18 mouse cellular contexts compared by ENCODE assay signal in the genomic region with DNA sequence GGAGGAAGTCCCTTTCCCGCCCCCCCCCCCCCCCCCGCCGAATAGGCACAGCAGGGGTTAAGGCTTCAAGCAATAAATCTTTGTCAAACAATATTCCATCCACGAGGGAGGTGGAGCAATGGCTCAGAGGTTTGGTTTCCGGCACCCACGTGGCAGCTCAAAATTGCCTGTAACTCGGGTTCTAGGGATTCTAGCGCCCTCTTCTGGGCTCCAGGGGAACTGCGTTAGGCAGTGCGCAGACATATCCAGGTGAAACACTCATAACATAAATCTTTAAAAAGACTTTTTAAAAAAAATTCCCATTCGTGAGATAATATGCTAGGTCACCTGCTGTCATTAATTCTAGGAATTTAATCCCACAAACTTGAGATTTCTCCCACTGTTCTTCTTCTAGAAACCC. TPM values are rescaled to one million over a fixed set of nuclear protein-coding genes. Genes with fewer than 3 reads are reported as not detected.
A peak's percentile ranks its signal among the peaks of the same experiment; 100 is the strongest.
DNase-seq lines count a peak whose midpoint lies in the region; ATAC-seq and TF ChIP-seq lines count a peak whose summit lies in the region.
"Had no signal": no experiment of that assay in that cellular context is flagged by ENCODE, and none has a peak within 500 bp of the region (broad histone marks: within the 10 kb centered on the region; RNA-seq: fewer than 3 reads in every experiment).

No protein-coding gene starts in this region.

- no peak overlapping the region for H3K9ac ChIP-seq in liver, postnatal 0 days (replicated peaks)
- H3K9ac ChIP-seq: embryonic facial prominence, embryonic 13.5 days; heart, embryonic 13.5 days; liver, embryonic 13.5 days; midbrain, embryonic 13.5 days had no signal

- H3K36me3 ChIP-seq in liver, postnatal 0 days (replicated peaks; ENCODE audit: insufficient read depth, low read length), result no peaks in the 10 kb centered on the region
- H3K36me3 ChIP-seq: embryonic facial prominence, embryonic 13.5 days; G1E; heart, embryonic 13.5 days; hindbrain, embryonic 10.5 days; liver, embryonic 13.5 days; midbrain, embryonic 13.5 days had no signal

- no peaks in the 10 kb centered on the region for H3K9me3 ChIP-seq in liver, postnatal 0 days (ENCODE audit: low read length)
- H3K9me3 ChIP-seq: embryonic facial prominence, embryonic 13.5 days; hindbrain, embryonic 10.5 days; liver, embryonic 13.5 days; midbrain, embryonic 13.5 days had no signal

- H3K27me3 ChIP-seq in liver, postnatal 0 days (ENCODE audit: insufficient read depth, low read length), result no peaks in the 10 kb centered on the region
- H3K27me3 ChIP-seq: embryonic facial prominence, embryonic 13.5 days; heart, embryonic 13.5 days; liver, embryonic 13.5 days; midbrain, embryonic 13.5 days had no signal

- H3K4me1 ChIP-seq in liver, postnatal 0 days (ENCODE audit: insufficient read depth), result peaks cover 3% of the 10 kb centered on the region; the same call in 1 of the 2 replicates
- no peaks in the 10 kb centered on the region for H3K4me1 ChIP-seq in bone marrow, adult 2 months (ENCODE audit: control insufficient read depth, insufficient read depth, low read length)
- H3K4me1 ChIP-seq: embryonic facial prominence, embryonic 13.5 days; heart, embryonic 13.5 days; hindbrain, embryonic 10.5 days; midbrain, embryonic 13.5 days had no signal

- no peak overlapping the region for H3K4me3 ChIP-seq in gastrocnemius, adult 2 months
- H3K4me3 ChIP-seq in liver, postnatal 0 days (ENCODE audit: low read depth, low read length), result no peak overlapping the region
- no peak overlapping the region for H3K4me3 ChIP-seq in bone marrow, adult 2 months (replicated peaks; ENCODE audit: control insufficient read depth, low read depth, low read length)
- H3K4me3 ChIP-seq: embryonic facial prominence, embryonic 13.5 days; heart, embryonic 13.5 days; hindbrain, embryonic 10.5 days; liver, embryonic 13.5 days; midbrain, embryonic 13.5 days had no signal

- TF ChIP-seq POLR2A in bone marrow, adult 2 months (IDR thresholded peaks at IDR 0.05; ENCODE audit: borderline replicate concordance, control insufficient read depth, low read depth, low read length), result no peak

- no peak overlapping the region for H3K4me2 ChIP-seq in liver, postnatal 0 days (ENCODE audit: low read depth, low read length)
- H3K4me2 ChIP-seq: embryonic facial prominence, embryonic 13.5 days; heart, embryonic 13.5 days; liver, embryonic 13.5 days; midbrain, embryonic 13.5 days had no signal

- WGBS in liver, postnatal 0 days (ENCODE audit: insufficient replicate concordance), result 60% methylated on average over 11 of the region's 11 CpGs
- WGBS in bone marrow, adult 2 months, result 51% methylated on average over 11 of the region's 11 CpGs

- no peak for TF ChIP-seq EP300 in liver, postnatal 0 days (IDR thresholded peaks at IDR 0.05; ENCODE audit: low read depth)

- no peak for ATAC-seq in liver, postnatal 0 days
- ATAC-seq: midbrain, embryonic 13.5 days had no signal

- peak; percentile 40 for TF ChIP-seq CTCF in gastrocnemius, adult 2 months (IDR thresholded peaks at IDR 0.05)
- TF ChIP-seq CTCF in liver, postnatal 0 days (IDR thresholded peaks at IDR 0.05; ENCODE audit: low read depth), result peak; percentile 40
- peak; percentile 35; the same call in 1 of the 2 replicates for TF ChIP-seq CTCF in bone marrow, adult 2 months (IDR thresholded peaks at IDR 0.05; ENCODE audit: control insufficient read depth, insufficient read depth, low read length)

- intact Hi-C loops in gastrocnemius, adult 2 months (cut with DNase I), result no loop called here
- intact Hi-C loops in left cerebral cortex, postnatal 36 days (cut with DNase I), result no loop called here

- no peak for DNase-seq in gastrocnemius, adult 2 months
- DNase-seq in gastrocnemius, postnatal 25 days, result no peak
- DNase-seq in liver, postnatal 0 days, result no peak
- no peak for DNase-seq in liver
- peak; percentile 29 for DNase-seq in A20 (ENCODE audit: low read depth, low spot score)
- no peak for DNase-seq in cerebellum, postnatal 36 days
- no peak for DNase-seq in left cerebral cortex, postnatal 36 days (ENCODE audit: low spot score in 2 of 2)
- DNase-seq: cerebellum, postnatal 25 days; kidney, postnatal 10 days; liver, embryonic 13.5 days; right cerebral cortex, adult 18-20 months; thymus, adult 18-20 months had no signal

- no peak overlapping the region for H3K27ac ChIP-seq in gastrocnemius, adult 2 months
- H3K27ac ChIP-seq in liver, postnatal 0 days (ENCODE audit: low read depth), result no peak overlapping the region
- no peak overlapping the region for H3K27ac ChIP-seq in bone marrow, adult 2 months (ENCODE audit: control insufficient read depth, insufficient read depth, low read depth, low read length, poor library complexity)
- H3K27ac ChIP-seq: embryonic facial prominence, embryonic 13.5 days; heart, embryonic 13.5 days; hindbrain, embryonic 10.5 days; liver, embryonic 13.5 days; midbrain, embryonic 13.5 days had no signal

RNA-seq across cellular contexts. Expression of gene Slc46a3, which starts 12.5 kb away (rescaled TPM):
- 10 to 100 TPM in 1 of 2 experiments, 1 to 10 TPM in 1; 9.0 to 10.6 TPM for total RNA-seq in gastrocnemius, adult 2 months (2021)
- total RNA-seq in gastrocnemius, postnatal 25 days (2021), result 10 to 100 TPM in 1 of 2 experiments, 1 to 10 TPM in 1; 9.5 to 11.7 TPM
- polyA plus RNA-seq in liver, postnatal 0 days (2015; fragmentation: Nextera tagmentation; extraction: Ambion mirVana), result 8.9 and 11.6 TPM in 2 replicates
- polyA plus RNA-seq in bone marrow, adult 2 months (2011; ENCODE audit: insufficient read depth, insufficient read length, low replicate concordance, missing spikeins), result 13.1 and 22.2 TPM in 2 replicates
- 1 to 10 TPM; 7.4 to 7.6 TPM for total RNA-seq in left cerebral cortex, postnatal 36 days (2021)

RNA-seq across cellular contexts. Expression of gene Pomp, which starts 46.9 kb away (rescaled TPM):
- total RNA-seq in gastrocnemius, adult 2 months (2021), result 100 to 1,000 TPM; 141 to 146 TPM
- total RNA-seq in gastrocnemius, postnatal 25 days (2021), result 100 to 1,000 TPM; 137 to 142 TPM
- 210 and 215 TPM in 2 replicates for polyA plus RNA-seq in liver, postnatal 0 days (2015; fragmentation: Nextera tagmentation; extraction: Ambion mirVana)
- polyA plus RNA-seq in bone marrow, adult 2 months (2011; ENCODE audit: insufficient read depth, insufficient read length, low replicate concordance, missing spikeins), result 93.6 and 166 TPM in 2 replicates
- 100 to 1,000 TPM; 159 to 195 TPM for total RNA-seq in left cerebral cortex, postnatal 36 days (2021)

RNA-seq across cellular contexts. Expression of gene Mtus2, which starts 50.0 kb away (rescaled TPM):
- total RNA-seq in gastrocnemius, adult 2 months (2021), result under 1 TPM; 0.08 to 0.15 TPM
- under 1 TPM in 1 of 2 experiments, not detected in 1; 0.16 TPM for total RNA-seq in gastrocnemius, postnatal 25 days (2021)
- polyA plus RNA-seq in liver, postnatal 0 days (2015; fragmentation: Nextera tagmentation; extraction: Ambion mirVana), result 1.2 and 1.6 TPM in 2 replicates
- not detected in 2 replicates for polyA plus RNA-seq in bone marrow, adult 2 months (2011; ENCODE audit: insufficient read depth, insufficient read length, low replicate concordance, missing spikeins)
- 10 to 100 TPM; 39.9 to 41.4 TPM for total RNA-seq in left cerebral cortex, postnatal 36 days (2021)
- polyA plus RNA-seq: G1E had no signal

Comparison
In these comparisons a context has a peak if more than half of its experiments do, and no peak if none do; other contexts are left out.
1. RNA of gene Mtus2, which starts 50.0 kb away (total RNA-seq): 39.9 to 41.4 TPM in left cerebral cortex, postnatal 36 days; 0.16 TPM in gastrocnemius, postnatal 25 days and 0.08 to 0.15 TPM in gastrocnemius, adult 2 months; every median in the first group is over 10 times any median in the second.
2. Peak in every context shown above with its lines, with median percentiles within 50 percentile points of each other: CTCF ChIP-seq.